Mouse (Mus musculus) thymus, postnatal 0 days (tissue): ENCODE data around the gene Tsr1. TPM values are rescaled to one million over a fixed set of nuclear protein-coding genes. Genes with fewer than 3 reads are reported as not detected.
A peak's percentile ranks its signal among the peaks of the same experiment; 100 is the strongest.

ENCODE experiments used
- DNase-seq: peaks from one replicate; pipeline ENCODE4 v3.0.0-alpha.2; 2015; ENCODE audit warnings: low spot score
- polyA plus RNA-seq: library from polyadenylated mRNA; unstranded; fragments of >200 nt; fragmentation: Nextera tagmentation; extraction: Ambion mirVana; gene quantifications from 2 replicates; pipeline ENCODE4 v1.2.1, GENCODE M21; 2015

Gene Tsr1
- polyA plus RNA-seq, result 39.5 and 41.4 TPM in 2 replicates

GRCm38 (mm10) chr11:74897678-74898516 lies at the start of gene Tsr1:
Gene Tsr1, plus strand, starts transcription at chr11:74898071.
- peak; percentile 91 for DNase-seq

GRCm38 (mm10) chr11:74850998-74851661 lies 46.7 kb upstream of the Tsr1 start:
- no peak for DNase-seq

- DNase-seq, result no peak
Observed at GRCm38 (mm10) chr11:74857756-74858155, 40.1 kb upstream of the Tsr1 start.

DNA sequence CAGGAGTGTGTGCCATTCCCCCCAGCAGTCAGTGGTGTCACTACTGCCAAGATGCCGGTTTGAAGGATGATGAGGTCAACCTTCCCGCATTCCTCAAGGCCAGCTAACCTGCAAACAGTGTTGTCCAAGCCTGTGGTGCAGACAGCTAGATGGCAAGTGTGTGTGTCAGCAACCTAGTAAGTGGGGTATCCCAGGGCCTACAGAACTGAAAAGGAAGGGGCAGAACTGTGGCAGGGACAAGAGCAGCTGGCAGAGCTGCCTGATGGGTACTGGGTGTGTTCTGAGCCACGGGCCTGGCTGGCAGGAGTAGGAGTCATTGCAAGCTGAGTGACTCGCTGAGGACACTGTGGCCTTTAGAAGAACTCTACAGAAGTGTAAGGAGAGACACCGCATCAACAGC lies 35.7 kb upstream of the Tsr1 start:
- no peak for DNase-seq

DNA sequence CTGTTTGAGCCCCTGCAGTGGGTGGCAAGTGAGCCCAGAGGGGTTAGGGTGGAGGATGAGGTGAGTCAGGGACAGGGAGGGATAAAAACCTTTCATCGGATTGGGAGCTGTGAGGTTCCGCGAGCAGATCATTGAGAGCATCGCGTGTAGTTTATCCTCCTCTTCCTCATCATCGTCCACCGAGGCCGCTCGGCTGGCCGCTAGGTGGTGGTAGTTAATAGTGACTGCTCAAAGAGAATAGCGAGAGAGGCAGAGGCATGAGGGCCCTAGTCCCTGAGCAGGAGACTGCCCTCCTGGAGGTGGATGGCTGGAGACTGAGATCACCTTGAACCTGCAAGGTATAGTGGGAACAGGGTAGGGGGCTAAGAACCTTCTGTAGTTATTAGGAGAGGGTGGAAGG lies 34.4 kb upstream of the Tsr1 start:
- no peak for DNase-seq

GRCm38 (mm10) chr11:74864421-74864820 lies 33.5 kb upstream of the Tsr1 start:
- no peak for DNase-seq

GRCm38 (mm10) chr11:74865252-74865651 lies 32.6 kb upstream of the Tsr1 start:
- DNase-seq, result no peak

DNA sequence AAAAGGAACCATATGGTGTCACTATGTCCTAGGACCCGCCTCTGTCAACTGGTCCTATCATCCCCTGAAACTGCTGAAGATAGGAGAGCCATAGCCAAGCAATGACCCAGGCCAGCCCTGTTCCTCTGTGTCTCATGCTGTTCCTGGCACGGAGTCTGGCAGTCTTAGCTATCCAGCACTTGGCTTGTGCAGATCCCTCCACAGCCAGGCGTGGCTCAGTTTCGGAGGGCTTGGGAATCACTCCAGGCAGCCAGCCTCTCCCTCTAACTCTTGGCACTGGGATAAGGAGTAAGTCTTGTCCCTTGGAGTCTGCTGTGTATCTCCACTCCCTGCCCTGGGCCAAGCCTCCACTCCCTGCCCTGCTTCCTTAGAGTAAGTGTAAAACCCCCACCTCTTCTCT lies 31.2 kb upstream of the Tsr1 start:
- no peak for DNase-seq

DNA sequence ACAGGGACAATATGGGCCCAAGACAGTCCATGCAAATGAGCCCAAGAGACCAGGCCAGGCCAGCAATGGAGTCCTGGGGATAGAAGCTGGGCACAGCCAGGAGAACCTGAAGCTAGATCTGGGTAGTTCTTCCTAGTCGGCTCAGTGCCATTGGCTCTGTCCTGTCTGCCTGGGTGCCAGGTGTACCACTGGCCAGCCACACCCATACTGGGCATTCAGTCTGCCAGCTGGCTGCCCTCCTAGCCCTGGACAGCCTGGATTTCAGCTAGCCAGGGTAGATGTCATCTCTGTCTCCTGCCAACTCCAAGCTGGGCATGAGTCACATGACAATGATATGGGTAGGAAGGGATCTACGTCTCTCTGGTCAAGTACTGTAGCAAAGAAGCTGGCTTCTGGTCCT lies 30.7 kb upstream of the Tsr1 start:
- DNase-seq, result no peak

DNA sequence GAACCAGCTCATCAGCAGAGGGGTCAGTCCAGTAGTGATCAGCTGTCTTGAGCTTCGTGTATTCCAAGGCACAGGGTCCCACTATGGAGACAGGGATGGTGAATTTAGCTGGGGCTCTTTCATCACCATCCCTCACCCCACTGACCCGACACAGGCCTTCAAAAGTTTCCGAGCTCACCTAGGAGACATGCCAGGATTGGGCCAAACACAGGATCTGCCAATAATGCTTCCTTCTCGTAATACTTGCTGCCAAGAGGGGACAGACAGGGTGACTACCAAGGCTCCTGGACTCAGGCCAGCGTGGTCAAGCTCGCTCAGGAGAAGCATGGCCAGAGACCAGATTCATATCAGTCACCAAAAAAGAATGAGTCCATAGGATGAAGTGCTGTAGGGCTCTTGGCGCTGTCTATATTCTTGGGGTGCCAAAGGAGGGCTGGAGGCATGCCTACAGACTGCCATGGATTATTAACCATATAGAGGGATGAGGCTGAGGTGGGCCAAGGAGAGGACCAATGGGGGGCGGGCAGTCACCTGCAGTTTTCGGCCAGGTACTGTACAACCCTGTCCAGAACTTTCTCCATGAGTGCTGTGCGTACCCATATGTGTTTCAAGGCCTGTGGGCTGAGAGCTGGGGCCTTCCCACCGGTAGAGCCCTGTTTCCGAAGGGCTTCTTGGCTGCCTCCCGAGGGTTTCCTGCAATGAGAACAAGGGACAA lies 29.7 kb upstream of the Tsr1 start:
- DNase-seq, result no peak

GRCm38 (mm10) chr11:74869603-74870002 lies 28.3 kb upstream of the Tsr1 start:
- no peak for DNase-seq

- DNase-seq, result no peak
Observed at GRCm38 (mm10) chr11:74870544-74870943, 27.3 kb upstream of the Tsr1 start.

- no peak for DNase-seq
Observed at GRCm38 (mm10) chr11:74870991-74871622, 26.8 kb upstream of the Tsr1 start.

DNA sequence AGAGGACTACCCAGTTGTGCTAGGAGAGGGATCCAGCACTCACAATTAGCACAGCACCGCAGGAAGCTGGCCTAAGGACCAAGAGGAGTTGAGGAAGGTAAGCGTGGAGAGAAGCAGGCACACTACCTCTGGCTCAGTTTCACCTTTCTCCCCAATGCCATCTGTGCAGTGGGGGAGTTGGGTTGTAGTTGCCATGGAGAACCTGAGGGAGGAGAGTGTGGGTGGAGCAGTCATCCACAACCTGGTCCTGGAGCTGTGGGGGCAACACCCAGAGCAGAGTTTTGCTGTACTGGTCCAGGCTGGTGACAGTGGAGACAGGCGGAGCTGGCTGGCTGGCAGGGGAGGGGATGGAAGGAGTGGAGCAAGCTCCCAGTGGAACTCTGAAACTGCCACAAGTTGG lies 23.2 kb upstream of the Tsr1 start:
- no peak for DNase-seq

DNA sequence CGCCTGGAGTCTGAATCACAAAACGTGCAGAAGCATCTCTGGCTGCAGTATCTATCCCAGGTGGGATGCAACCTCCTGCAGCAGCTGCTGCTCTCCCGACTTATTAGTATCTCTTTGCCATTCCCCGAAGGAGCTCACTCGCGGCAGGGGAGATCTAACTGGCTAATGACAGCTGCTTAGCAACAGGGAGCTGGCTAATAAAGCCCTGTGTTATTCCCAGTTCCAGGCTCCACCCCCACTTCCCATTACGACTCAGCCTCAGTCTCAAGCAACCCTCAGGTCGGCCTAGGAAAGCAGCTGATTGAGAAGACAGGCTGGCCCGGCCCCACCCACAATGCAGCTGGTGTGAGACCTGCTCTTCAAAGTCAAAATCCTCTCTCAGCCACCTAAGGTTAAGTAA lies 21.1 kb upstream of the Tsr1 start:
- peak; percentile 16 for DNase-seq

DNA sequence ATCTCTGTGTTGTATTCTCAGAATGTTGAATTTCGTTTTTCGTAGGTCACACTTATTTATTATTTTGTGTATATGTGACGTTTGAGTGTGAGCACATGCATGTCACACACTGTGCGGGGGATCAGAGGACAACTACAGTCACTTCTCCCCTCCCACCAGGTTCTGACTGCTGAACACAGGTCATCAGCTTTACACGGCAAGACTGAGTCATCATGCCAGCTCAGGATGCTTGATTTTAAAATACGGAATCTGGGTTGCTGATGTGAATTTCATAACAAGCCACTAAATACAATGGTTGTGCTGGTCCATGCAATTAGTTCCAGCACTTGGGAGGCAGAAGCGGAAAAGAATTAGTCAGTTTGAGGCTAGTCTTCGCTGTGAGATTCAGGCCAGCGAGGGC lies 16.9 kb upstream of the Tsr1 start:
- no peak for DNase-seq

DNA sequence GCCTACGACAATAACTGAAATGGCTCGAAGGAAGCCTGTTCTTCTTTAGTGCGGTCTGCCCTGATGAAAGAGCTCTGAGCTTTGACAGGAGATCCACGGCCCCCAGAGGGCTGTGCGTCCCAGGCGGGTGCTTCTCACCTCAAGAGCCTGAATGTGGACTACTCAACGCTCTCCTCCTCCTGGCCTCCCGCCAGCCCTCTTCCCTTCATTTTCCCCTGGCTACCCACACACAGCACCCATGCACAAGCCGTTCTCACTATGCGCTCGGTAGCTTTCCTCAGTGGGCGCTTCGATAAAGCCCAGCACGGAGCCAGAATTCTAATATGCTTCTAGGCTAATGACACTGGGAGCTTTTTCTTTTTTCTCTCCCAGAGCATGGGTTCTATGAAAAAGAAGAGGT lies 15.9 kb upstream of the Tsr1 start:
- no peak for DNase-seq

- DNase-seq, result no peak
Observed at GRCm38 (mm10) chr11:74883098-74883497, 14.8 kb upstream of the Tsr1 start.

GRCm38 (mm10) chr11:74894619-74895018 lies 3.3 kb upstream of the Tsr1 start:
- no peak for DNase-seq

DNA sequence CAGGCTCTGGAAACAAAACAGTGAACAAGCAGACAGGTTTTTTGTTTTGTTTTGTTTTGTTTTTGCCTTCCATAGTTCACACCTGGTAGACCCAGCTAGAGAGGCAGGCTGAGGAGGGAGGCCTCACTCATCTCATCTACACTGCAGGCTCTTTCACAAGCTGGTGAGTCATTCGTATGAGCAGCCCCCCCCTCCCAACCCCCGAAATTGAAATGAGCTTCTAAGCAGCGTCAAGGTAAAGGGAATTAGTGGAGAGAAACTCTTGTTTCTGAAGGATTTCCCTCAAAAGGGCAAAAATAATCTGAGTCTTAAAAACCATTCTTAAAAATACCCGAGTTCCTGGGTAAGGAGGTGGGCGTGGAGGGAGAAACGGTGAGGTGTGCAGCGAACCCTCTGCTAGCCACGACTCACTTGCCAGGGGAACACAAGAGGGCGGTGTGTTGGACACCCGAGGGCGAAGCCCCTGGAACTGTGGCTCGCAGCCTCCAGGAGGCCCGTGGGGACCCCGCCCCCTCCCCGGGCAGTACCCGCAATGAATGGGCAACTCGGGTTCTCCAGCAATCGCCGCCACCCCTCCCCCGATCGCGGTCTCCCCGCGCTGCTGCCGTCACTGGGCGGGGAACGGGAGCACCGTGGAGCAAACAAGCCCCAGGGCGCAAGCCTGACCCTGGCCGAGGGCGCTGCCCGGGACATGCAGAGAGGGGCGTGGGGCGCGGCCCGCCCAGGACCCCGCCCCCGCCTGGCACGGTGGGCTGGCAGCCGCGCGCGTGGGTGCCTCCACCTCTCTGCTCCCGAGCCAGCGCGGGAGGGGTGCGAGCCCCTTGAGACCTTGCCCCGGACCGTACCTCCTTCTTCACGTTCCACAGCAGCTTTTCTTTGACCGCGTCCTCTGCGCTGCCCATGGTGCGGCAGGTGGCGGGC lies 1.6 kb upstream of the Tsr1 start:
- DNase-seq, result peak; percentile 42
